Mouse (Mus musculus) cerebellum, adult 2 months (tissue): ENCODE data around the gene Stx1b.

Source experiments
- CTCF ChIP-seq: fragments of 200-500 bp; IDR thresholded peaks from 2 replicates; pipeline ENCODE4 v1.5.1; 2011; ENCODE audit warnings: low read depth, mild to moderate bottlenecking, control low read depth, low read length, moderate library complexity, borderline replicate concordance; ENCODE audit not compliant: insufficient read depth
- POLR2A ChIP-seq: fragments of 200-500 bp; IDR thresholded peaks from 2 replicates; pipeline ENCODE4 v1.6.1; 2011; ENCODE audit warnings: low read length, control low read depth, borderline replicate concordance; ENCODE audit not compliant: insufficient read depth

DNA sequence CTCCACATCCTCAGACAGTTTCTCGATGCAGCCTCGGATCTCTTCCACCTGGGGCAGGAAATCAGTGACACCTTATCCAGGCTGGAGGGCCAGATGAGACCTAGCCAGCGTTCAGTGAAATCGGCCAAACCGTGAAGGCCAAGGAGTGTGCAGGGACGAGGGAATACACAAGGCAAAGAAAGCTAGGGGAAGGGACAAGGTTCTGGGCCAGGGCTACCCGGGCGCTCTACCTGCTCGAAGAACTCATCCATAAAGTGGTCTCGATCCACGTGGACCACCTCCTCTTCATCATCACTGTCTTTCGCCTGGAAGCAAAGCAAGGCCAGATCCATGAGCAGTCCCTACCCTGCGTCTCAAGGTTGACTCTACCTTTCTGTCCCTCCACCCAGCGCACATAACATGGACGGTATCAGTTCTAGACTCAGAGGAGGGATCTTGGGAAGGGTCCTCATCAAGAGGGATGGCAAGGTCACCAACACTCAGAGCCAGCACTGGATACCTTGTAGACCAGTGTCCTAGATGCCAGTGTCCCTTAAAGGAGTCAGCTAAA lies 9.2 kb downstream of the Stx1b start:
- no peak for TF ChIP-seq CTCF
- no peak for TF ChIP-seq POLR2A
